Mouse (Mus musculus) forebrain, postnatal 0 days (tissue): ENCODE measurements around the gene Hcn4. TPM values are rescaled to one million over a fixed set of nuclear protein-coding genes. Genes with fewer than 3 reads are reported as not detected.
A peak's percentile ranks its signal among the peaks of the same experiment; 100 is the strongest.

Experiments
- ATAC-seq: fragments of 200-750 bp; cut with Nextera tagmentation; 2 replicates; pipeline ENCODE4 v1.8.0; 2017; ENCODE audit warnings: mild to moderate bottlenecking, moderate library complexity
- DNase-seq: peaks from one replicate; pipeline ENCODE4 v3.0.0-alpha.2; 2015
- H3K27ac ChIP-seq: fragments of 300-500 bp; sonication (generic); 2 replicates; pipeline ENCODE4 v1.5.1; 2014; ENCODE audit warnings: low read depth, mild to moderate bottlenecking, antibody characterized with exemption, low read length, moderate library complexity, mixed read lengths
- H3K27me3 ChIP-seq: fragments of 300-500 bp; sonication (generic); 2 replicates; pipeline ENCODE4 v1.6.1; 2014; ENCODE audit warnings: mild to moderate bottlenecking, low read length, mixed read lengths; ENCODE audit not compliant: insufficient read depth
- H3K36me3 ChIP-seq: fragments of 300-500 bp; sonication (generic); 2 replicates; pipeline ENCODE4 v1.6.1; 2014; ENCODE audit warnings: mild to moderate bottlenecking, moderate library complexity; ENCODE audit not compliant: insufficient read depth
- H3K4me1 ChIP-seq: fragments of 300-500 bp; sonication (generic); 2 replicates; pipeline ENCODE4 v1.6.1; 2014; ENCODE audit warnings: antibody characterized with exemption; ENCODE audit not compliant: insufficient read depth
- H3K4me2 ChIP-seq: fragments of 300-500 bp; sonication (generic); 2 replicates; pipeline ENCODE4 v1.6.1; 2014; ENCODE audit warnings: low read depth, mild to moderate bottlenecking, moderate library complexity
- H3K4me3 ChIP-seq: fragments of 300-500 bp; sonication (generic); 2 replicates; pipeline ENCODE4 v1.5.1; 2014; ENCODE audit warnings: low read depth, low read length, mixed read lengths
- H3K9ac ChIP-seq: fragments of 300-500 bp; sonication (generic); 2 replicates; pipeline ENCODE4 v1.6.1; 2014; ENCODE audit warnings: mild to moderate bottlenecking
- H3K9me3 ChIP-seq: fragments of 300-500 bp; sonication (generic); 2 replicates; pipeline ENCODE4 v1.6.1; 2016; ENCODE audit warnings: low read length
- CTCF ChIP-seq: sonication (generic); IDR thresholded peaks from 2 replicates; pipeline ENCODE4 v1.5.1; 2016; ENCODE audit warnings: antibody characterized with exemption, control low read depth, low read depth
- WGBS: fragments of 180-500 bp; shearing (Covaris S2); extraction: QIAGEN DNeasy Blood & Tissue Kit; methylation state at CpG from one replicate; pipeline ENCODE4 v1.1.7; 2014; 5-methylcytosine and 5-hydroxymethylcytosine counted together
- polyA plus RNA-seq: library from polyadenylated mRNA; unstranded; fragments of >200 nt; fragmentation: Nextera tagmentation; extraction: Ambion mirVana; gene quantifications from 2 replicates; pipeline ENCODE4 v1.2.1, GENCODE M21; 2015
- total RNA-seq: library from RNA; depleted of rRNA; stranded (reverse); fragments of >200 nt; gene quantifications from 2 replicates; pipeline ENCODE4 v1.2.3, GENCODE M21; 2014

Hcn4 gene
- total and polyA plus RNA-seq, 2 experiments from 2014 or later = 4.1 to 26.9 TPM

GRCm38 (mm10) chr9:58802802-58803201, 20.4 kb upstream of the Hcn4 start:
- Histone ChIP-seq H3K4me3 (no peak overlapping the region), H3K4me1 (peaks cover 8% of the 10 kb centered on the region), H3K9ac (no peak overlapping the region), H3K9me3 (no peaks in the 10 kb centered on the region), H3K36me3 (no peaks in the 10 kb centered on the region), H3K4me2 (no peak overlapping the region), H3K27me3 (peaks cover 7% of the 10 kb centered on the region), H3K27ac (no peak overlapping the region)
- TF ChIP-seq CTCF = no peak
- DNase-seq (no peak), ATAC-seq (no peak)
- WGBS = 83% methylated on average over 5 of the region's 5 CpGs

GRCm38 (mm10) chr9:58805601-58806318, 17.5 kb upstream of the Hcn4 start:
- no peak for TF ChIP-seq CTCF
- peak; percentile 69 for ATAC-seq
- 9% methylated on average over 15 of the region's 15 CpGs for WGBS

GRCm38 (mm10) chr9:58811171-58811570, 12.0 kb upstream of the Hcn4 start:
- H3K9ac ChIP-seq = no peak overlapping the region
- no peaks in the 10 kb centered on the region for H3K9me3 ChIP-seq
- no peak overlapping the region for H3K4me3 ChIP-seq
- DNase-seq (no peak), ATAC-seq (no peak)
- H3K27ac ChIP-seq = no peak overlapping the region
- H3K4me1 ChIP-seq = peaks cover 2% of the 10 kb centered on the region; the same call in 1 of the 2 replicates
- H3K27me3 ChIP-seq = peaks cover 7% of the 10 kb centered on the region
- WGBS = 24% methylated on average over 3 of the region's 3 CpGs
- H3K4me2 ChIP-seq = no peak overlapping the region
- no peaks in the 10 kb centered on the region for H3K36me3 ChIP-seq
- TF ChIP-seq CTCF = no peak

More at GRCm38 (mm10) chr9:58805601-58806318, 17.5 kb upstream of the Hcn4 start:
- H3K27me3 ChIP-seq = peaks cover 7% of the 10 kb centered on the region
- peaks cover 8% of the 10 kb centered on the region for H3K4me1 ChIP-seq
- H3K36me3 ChIP-seq = no peaks in the 10 kb centered on the region
- 0 out of 2 replicates have a peak overlapping the region, but pooled peaks have one; percentile 9 for H3K4me3 ChIP-seq
- no peak overlapping the region for H3K27ac ChIP-seq
- H3K9ac ChIP-seq = no peak overlapping the region
- H3K9me3 ChIP-seq = no peaks in the 10 kb centered on the region
- H3K4me2 ChIP-seq = peak overlapping the region; percentile 44
- DNase-seq = peak; percentile 52

GRCm38 (mm10) chr9:58815552-58816260, 7.5 kb upstream of the Hcn4 start:
- DNase-seq (peak; percentile 53), ATAC-seq (peak; percentile 83)
- no peak overlapping the region for H3K4me3 ChIP-seq
- H3K9me3 ChIP-seq = no peaks in the 10 kb centered on the region
- H3K4me2 ChIP-seq = no peak overlapping the region
- TF ChIP-seq CTCF = no peak
- 43% methylated on average over 15 of the region's 15 CpGs for WGBS
- no peak overlapping the region for H3K9ac ChIP-seq
- H3K36me3 ChIP-seq = no peaks in the 10 kb centered on the region
- no peaks in the 10 kb centered on the region for H3K4me1 ChIP-seq
- H3K27ac ChIP-seq = no peak overlapping the region
- H3K27me3 ChIP-seq = peaks cover 4% of the 10 kb centered on the region; the same call in 1 of the 2 replicates

- Histone ChIP-seq H3K4me1 (no peaks in the 10 kb centered on the region), H3K36me3 (no peaks in the 10 kb centered on the region), H3K4me2 (no peak overlapping the region), H3K9me3 (no peaks in the 10 kb centered on the region), H3K9ac (no peak overlapping the region), H3K27ac (no peak overlapping the region), H3K4me3 (no peak overlapping the region), H3K27me3 (peaks cover 9% of the 10 kb centered on the region; the same call in 1 of the 2 replicates)
- WGBS = 58% methylated on average over 9 of the region's 9 CpGs
- no peak for TF ChIP-seq CTCF
- no peak for ATAC-seq
- no peak for DNase-seq
These were observed 6.8 kb upstream of the Hcn4 start for GRCm38 (mm10) chr9:58816458-58816857.

GRCm38 (mm10) chr9:58817676-58818075, 5.5 kb upstream of the Hcn4 start:
- Histone ChIP-seq H3K4me2 (no peak overlapping the region), H3K27ac (no peak overlapping the region), H3K4me1 (no peaks in the 10 kb centered on the region), H3K9ac (no peak overlapping the region), H3K36me3 (no peaks in the 10 kb centered on the region), H3K4me3 (no peak overlapping the region), H3K27me3 (peaks cover 12% of the 10 kb centered on the region; the same call in 1 of the 2 replicates), H3K9me3 (no peaks in the 10 kb centered on the region)
- 47% methylated on average over 3 of the region's 3 CpGs for WGBS
- ATAC-seq (no peak), DNase-seq (no peak)
- no peak for TF ChIP-seq CTCF
